Mouse (Mus musculus) left cerebral cortex, postnatal 36 days (tissue): ENCODE measurements at regions not wholly inside any gene's neighbourhood (a gene's known extent, or its start where the extent isn't known, plus 50 kb on each side); places are given as distances from the start of the nearest gene placed in this dataset.

Experiments used
- DNase-seq, 2 experiments: peaks; one replicate each; pipeline ENCODE4 v3.0.0; 2021 to 2022; ENCODE audit warnings: low spot score in 2 of 2, mixed read lengths in 1 of 2
- intact Hi-C: fragments of 180-260 bp; cut with DNase I; formaldehyde crosslinking; loops from one replicate; pipeline ENCODE4 v1.15.1; 2025

GRCm38 (mm10) chr3:33967184-33967583 is 52.6 kb upstream of the Fxr1 start:
- no peak for DNase-seq
- intact Hi-C loops = no loop called here
